Mouse (Mus musculus): ENCODE data around the gene Cyp3a41b.
"Not testable (repeated sequence)": the region's sequence is repeated elsewhere in the genome, so short reads cannot be mapped to it uniquely, and the experiment has no call there.

Gene Cyp3a41b

DNA sequence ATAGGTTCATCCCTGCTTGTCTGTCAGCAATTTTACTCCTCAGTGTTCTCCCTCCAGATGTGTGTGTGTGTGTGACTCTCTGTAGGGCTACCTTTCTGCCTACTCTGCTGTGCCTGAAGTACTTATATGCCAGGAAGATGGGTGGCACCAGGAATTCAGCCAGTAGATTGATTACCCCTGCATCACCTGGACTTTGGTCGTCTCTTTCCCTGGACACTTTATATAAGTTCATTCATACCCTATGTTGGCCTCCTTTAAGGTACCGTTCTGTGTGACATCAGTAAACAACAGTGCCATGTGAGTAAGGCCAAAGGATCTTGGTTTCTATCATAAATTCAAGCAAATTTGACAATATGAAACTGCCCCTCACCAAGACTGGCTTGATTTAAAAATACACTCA is at the start of gene Cyp3a41b:
Cyp3a41b (minus strand) TSS at position 101 of the 400 bp plus-strand sequence.
- not testable (repeated sequence) for DNase-seq

DNA sequence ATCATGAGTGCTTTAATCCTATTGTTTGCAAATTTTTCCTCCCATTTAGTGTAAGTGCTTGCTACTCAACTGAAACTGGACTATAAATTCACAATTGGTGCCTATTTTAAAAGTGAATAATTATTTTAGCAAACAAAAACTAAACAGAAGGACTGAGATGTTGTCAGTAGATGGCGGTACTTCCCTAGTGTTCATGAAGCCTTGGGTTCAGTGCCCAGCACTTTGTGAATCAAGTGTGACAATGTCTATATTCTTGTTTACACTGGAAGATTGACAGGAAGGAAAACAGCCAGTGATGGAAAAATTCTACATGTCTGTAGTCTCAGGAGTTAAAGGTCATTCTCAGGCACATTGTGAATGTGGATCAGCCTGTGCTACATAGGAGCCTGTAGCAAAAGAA is 47.8 kb upstream of the Cyp3a41b start:
- not testable (repeated sequence) for DNase-seq

DNA sequence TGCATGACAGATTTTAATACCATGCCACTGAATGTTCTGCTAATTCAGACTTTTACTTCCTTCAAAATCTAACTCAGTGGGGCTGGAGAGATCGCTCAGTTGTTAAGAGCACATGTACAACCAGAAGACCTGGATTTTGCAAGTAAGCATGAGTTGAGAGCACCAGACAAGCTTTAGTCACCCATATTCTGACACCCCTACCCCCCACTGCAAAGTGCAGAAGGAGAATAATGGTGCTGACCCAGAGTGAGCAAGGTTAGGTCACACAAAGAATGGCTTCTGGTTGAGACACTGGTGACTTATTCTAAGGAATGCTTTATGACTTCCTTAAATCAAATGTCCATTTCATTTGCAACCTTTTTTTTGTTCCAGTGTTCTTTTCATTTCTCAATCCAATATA is 20.4 kb upstream of the Cyp3a41b start:
- not testable (repeated sequence) for DNase-seq

DNA sequence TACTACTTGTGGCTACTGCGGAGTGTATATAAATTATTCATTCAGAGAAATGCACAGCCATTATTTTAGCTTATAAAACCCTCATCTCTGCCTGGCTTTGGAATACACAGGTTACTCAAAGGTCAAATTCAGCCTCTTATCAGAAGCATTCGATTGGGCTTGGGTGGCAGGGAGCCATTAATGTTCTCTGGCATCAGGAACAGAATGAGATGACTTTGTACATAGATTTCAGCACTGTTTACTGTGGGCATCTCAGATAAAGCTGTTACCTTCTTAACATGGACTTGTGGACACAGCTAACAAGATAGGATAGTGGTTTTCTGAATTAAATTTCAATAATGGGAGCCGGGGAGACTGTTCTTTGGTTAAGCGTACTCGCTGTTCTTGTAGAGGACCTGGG is 13.3 kb upstream of the Cyp3a41b start:
- DNase-seq, result not testable (repeated sequence)

DNA sequence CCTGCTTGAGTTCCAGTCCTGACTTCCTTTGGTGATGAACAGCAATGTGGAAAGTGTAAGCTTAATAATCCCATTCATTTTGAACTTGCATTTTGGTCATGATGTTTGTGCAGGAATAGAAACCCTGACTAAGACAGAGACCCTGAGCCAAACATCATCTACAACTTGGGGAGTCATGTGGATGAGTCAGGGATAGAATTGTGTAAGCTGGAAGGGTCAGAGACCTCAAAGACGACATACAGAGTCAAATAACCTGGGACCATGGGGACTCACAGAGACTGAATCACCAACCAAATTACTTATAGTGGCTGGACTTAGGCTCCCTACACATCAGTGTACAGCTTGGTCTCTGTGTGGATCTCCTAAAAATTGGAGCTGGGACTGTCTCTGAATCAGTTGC is 7.2 kb downstream of the Cyp3a41b start:
- DNase-seq, result not testable (repeated sequence)

DNA sequence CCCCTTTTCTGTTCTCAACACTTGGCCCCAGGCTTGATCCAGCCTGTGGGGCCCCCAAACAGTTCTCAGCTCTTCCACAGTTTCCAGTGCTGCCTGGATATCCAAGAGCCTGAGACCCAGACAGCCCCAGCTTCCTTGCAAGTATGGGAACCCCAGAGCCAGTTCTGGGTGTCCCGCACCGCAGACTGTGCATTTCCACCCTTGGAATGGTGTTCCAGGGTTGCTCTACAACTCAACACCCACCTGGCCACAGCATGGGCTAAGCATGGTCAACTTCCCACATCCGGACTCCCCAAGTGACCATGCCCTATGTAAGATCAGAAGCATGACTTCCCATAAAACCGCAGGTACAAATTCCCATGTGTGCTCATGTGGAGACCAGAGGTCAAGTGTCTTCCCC is 8.9 kb downstream of the Cyp3a41b start:
- not testable (repeated sequence) for DNase-seq

DNA sequence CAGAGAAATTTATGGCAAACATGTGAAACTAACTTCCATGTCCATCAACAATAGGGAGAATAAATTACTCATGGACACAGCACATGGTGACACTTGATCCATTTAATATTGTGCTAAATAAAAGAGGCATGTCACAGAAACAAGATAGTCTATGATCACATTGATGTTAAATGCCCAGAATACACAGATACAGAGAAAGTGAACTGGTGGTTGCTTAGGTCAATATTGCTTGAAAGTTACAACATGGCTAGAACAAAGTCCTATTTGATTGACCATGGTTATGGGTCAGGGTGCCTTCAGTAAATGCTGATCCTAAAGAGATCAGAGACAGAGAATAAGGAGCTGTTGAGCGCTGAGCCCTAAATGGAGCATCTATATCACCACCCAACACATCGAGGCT is 12.6 kb downstream of the Cyp3a41b start:
- not testable (repeated sequence) for DNase-seq
